Mouse (Mus musculus): ENCODE data around the gene Olfr464.
"Not testable (repeated sequence)": the region's sequence is repeated elsewhere in the genome, so short reads cannot be mapped to it uniquely, and the experiment has no call there.

Gene Olfr464

DNA sequence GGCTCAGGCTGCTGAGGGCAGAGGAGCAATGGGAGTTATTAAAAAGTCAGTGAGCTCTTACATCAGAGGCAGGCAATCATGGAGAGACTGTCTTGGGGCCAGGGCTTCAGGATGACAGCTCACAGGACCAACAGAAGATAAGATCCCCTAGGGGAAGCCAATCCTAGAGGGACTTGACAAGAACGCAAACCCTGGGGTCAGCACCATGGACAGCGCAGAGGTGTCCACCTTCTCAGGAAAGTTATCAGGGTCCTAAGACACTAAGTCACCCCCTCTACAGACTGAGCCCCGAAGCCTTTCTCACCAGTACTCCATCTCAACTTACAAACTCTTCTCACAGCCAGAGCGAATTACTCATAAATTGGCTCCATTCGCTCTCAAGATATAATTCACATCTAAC, at the start of gene Olfr464:
Gene Olfr464 (minus strand): TSS at position 2 of the 400 bp plus-strand sequence.
- peak; percentile 81 for DNase-seq (ENCODE audit: low spot score)

GRCm38 (mm10) chr11:87968356-87969122, 47.8 kb upstream of the Olfr464 start:
- DNase-seq (ENCODE audit: low spot score), result no peak

DNA sequence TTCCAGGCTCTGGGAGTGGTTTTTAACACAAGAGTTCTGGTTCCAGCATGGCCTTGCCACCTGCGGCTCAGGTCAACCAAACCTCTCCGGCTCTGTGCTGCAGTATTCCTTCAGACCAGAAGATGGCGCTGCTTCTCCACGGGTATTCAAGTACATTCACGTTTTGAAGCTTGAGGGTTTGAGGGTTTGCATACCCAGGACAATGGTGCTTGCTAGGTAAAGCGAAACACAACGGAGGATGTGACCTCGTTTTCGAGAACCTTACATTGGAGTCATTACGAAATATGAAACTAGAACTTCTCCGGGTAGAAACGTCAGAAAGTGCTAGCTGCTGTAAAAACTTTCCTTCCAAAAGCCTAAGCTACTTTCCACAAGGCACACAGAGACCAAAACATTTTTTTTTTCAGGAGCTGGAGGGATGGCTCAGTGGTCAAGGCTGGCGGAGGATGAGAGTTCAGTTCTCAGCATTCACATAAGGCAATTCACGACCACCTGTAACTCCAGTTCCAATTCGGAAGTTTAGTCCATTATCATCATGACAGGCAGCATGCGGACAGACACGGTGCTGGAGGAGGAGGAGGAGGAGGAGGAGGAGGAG, 47.0 kb upstream of the Olfr464 start:
- DNase-seq (ENCODE audit: low spot score), result peak; percentile 95

DNA sequence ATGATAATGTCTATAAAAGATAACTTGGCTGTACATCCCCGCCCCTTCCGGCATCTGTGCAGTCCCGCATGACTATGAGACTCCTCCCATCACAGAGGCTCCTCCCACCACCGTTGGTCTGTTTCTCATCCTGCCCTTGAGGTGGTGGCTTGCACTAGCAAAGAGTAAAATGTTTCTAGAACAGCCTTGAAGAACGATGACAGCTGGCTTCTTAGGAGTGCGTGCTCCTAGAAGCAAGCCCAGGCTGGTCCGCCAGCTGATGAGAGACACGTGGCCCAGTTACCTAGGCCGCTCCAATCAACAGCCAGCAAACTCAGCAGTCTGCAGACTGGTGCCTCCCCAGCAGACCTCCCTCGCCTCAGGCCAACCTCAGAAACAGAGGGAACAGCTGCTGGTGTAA, 45.4 kb upstream of the Olfr464 start:
- peak; percentile 43 for DNase-seq (ENCODE audit: low spot score)

GRCm38 (mm10) chr11:87965293-87965692, 44.5 kb upstream of the Olfr464 start:
- no peak for DNase-seq (ENCODE audit: low spot score)

- DNase-seq (ENCODE audit: low spot score), result peak; percentile 75
Measured at GRCm38 (mm10) chr11:87957066-87957465, 36.3 kb upstream of the Olfr464 start.

- peak; percentile 73 for DNase-seq (ENCODE audit: low spot score)
Measured at GRCm38 (mm10) chr11:87955144-87955543, 34.4 kb upstream of the Olfr464 start.

DNA sequence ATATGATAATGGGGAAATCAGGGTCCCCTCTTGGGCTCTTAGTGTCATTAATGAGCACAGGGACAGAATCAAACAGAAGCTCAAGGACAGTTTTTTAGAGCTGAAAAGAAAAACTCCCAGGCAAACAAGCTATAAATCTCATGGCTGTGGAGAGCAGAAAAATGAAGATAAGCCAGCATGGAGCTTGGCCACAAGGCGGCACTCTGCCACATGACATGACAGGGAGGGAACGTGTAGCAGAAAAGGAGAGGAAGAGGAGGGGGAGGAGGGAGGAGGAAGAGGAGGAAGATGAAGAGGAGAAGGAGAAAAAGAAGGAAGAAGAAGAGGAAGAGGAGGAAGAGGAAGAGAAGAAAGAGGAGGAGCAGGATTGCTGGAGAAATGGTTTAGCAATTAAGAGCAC, 29.2 kb upstream of the Olfr464 start:
- peak; percentile 63 for DNase-seq (ENCODE audit: low spot score)

DNA sequence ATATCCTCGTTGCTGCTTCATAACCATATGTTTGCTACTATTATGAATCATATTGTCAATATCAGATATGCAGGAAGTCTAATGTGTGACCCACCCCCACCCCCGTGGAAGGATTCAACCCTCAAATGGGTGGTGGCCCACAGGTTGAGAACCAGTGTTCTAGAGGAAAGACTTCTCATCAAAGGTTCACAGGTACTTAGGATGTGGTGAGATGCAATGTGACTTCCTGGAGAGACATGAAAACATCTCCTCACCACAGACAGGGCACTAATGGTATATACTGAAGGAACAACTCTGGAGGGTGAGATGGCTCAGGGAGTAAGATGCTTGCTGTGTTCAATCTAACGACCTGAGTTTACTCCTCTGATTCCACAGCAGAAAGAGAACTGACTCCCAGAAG, 14.7 kb upstream of the Olfr464 start:
- DNase-seq (ENCODE audit: low spot score), result no peak

GRCm38 (mm10) chr11:87933731-87934130, 13.0 kb upstream of the Olfr464 start:
- no peak for DNase-seq (ENCODE audit: low spot score)

DNA sequence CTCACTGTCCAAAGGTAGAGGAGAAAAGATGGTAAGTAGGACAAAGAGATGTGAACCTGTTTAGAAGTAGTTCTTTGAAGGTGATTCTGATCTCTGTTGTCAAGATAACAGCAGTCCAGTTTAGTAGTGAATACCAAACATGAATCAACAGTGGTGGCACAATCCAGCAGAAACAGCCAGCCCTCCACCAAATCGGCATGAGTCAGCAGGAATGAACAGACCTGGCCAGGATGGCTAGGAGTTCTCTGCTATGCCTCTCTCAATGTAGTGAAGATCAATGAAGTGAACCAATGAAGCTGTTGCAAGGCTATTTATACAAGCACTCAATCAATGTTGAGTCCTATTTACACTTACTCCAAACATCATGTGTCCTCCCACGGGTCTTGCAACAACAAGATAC, 9.6 kb upstream of the Olfr464 start:
- no peak for DNase-seq (ENCODE audit: low spot score)

DNA sequence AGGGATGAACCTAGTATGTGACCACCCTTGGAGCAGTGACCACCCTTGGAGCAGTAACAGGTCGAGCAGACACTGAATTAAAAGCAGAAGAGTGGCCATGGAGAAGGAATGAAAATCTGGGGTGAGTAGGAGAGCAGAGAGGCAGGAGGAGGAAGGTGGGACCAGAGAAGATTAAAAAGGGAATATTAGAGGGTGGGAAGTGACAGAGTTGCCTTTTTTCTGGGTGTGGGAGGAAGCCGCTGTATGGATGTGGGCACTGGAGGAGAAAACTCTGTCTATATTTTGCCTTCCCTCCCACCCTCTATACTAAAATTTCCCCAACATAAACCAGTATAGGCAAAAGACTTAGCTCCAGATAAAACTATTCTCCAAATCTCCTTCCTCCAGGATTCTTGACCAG, 466 bp downstream of the Olfr464 start:
- DNase-seq (ENCODE audit: low spot score), result no peak

- no peak for DNase-seq (ENCODE audit: low spot score)
Measured at GRCm38 (mm10) chr11:87916005-87916404, 4.8 kb downstream of the Olfr464 start.

DNA sequence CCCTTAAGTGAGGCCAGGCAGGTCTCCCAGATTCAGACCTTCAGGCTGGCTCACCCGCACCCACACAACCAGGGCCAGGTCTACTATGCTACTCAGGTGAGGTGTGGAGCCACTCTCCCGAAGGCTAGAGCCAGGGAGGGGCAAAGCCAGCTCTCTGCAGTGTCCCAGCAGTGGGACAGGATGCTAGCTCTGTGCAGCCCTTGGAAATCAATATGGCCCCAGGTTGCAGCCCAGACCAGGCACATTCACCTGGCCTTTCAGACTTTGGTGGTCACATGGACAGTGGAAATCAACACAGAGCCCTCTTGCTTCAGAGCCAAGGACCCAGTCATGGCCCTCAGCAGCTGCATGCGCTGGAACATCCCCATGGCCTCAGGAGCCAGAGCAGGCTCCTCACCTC, 16.4 kb downstream of the Olfr464 start:
- no peak for DNase-seq (ENCODE audit: low spot score)

GRCm38 (mm10) chr11:87897287-87897686, 23.5 kb downstream of the Olfr464 start, which contains the start of gene Olfr463:
TSS of gene Olfr463 (minus strand) at chr11:87897387.
- DNase-seq (ENCODE audit: low spot score), result no peak

GRCm38 (mm10) chr11:87892168-87892567, 28.6 kb downstream of the Olfr464 start, which contains the start of gene Olfr462:
TSS of gene Olfr462 (minus strand) at chr11:87892268.
- no peak for DNase-seq (ENCODE audit: low spot score)

GRCm38 (mm10) chr11:87884856-87885255, 35.9 kb downstream of the Olfr464 start:
- no peak for DNase-seq (ENCODE audit: low spot score)

- peak; percentile 54 for DNase-seq (ENCODE audit: low spot score)
Measured at GRCm38 (mm10) chr11:87883493-87883892, 37.3 kb downstream of the Olfr464 start.

DNA sequence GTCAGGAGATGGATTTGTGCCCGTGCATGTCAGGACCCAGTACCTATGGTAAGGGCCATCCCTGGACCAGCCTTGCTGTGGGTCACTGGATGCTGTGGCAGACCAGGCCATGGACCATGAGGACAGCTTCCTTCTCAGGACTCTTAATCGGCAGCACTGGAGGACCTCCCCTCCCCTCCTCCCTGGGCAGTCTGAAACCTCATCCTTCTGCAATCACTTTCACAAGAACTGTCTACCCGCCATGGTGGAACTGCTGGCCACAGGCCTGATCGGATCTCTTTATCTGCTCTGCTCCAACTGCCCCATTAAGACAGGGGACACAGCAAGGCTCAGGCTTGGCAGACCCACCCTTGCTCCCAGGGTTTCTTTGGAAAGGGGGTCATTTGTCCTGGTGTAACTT, 39.1 kb downstream of the Olfr464 start:
- no peak for DNase-seq (ENCODE audit: low spot score)

DNA sequence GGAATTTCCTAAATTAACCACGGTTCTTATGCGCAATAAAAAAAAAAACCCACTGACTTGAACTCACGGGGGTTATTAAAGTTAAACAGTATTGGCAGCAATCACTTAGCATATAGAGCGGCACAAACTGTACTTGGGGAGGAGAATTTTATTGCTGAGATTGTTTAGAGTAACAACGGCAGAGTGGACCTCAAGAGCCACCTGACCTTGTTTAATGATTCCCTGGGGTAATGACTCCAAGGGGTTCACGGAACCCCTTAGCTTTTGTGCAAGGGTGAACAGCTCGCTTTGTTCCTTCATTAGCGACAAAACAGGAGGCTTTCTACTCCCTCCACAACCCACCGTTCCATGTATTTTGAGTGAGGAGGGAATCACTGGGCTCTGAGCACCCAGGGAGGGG, 40.9 kb downstream of the Olfr464 start:
- DNase-seq (ENCODE audit: low spot score), result no peak

- no peak for DNase-seq (ENCODE audit: low spot score)
Measured at GRCm38 (mm10) chr11:87875436-87875835, 45.3 kb downstream of the Olfr464 start, which contains the start of gene Epx. TSS of gene Epx (minus strand) at chr11:87875536.

DNA sequence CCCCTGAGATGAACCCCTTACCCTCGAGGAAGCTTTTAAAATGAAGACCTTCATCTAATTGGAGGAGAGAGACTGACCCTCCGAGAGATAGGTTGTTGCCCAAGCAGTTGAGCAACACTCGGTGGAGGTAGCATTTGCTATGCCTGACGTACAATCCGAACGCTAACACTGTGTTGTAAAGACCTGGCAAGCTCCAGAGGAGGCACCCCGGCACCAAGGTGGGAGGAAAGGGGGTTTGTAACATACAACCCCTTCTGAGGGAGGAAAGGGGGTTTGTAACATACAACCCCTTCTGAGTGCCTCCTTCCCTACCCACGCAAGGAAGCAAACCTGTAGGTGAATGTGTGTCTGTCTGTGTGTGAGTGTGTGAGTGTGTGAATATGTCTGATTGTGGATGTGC, 49.0 kb downstream of the Olfr464 start:
- DNase-seq (ENCODE audit: low spot score), result no peak

DNA sequence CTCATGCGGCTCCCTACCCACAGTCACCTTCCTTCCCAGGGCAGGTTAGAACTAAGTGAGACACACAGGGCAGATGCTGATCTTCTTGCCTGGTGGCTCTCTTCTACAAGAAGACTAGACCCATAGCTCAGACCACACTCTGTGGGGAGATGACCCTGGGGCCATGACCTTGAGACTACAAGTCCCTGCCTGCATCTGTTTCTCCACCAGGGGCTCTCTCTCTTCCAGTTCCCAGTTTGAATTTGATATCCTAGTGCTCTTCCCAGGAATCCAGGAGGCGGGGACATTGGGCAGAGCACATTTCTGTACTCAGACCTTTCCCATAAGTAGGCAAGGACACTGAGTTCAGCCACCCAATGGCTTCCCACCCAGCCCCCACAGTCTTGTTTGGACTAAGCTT, 50.7 kb downstream of the Olfr464 start:
- peak; percentile 2 for DNase-seq (ENCODE audit: low spot score)

DNA sequence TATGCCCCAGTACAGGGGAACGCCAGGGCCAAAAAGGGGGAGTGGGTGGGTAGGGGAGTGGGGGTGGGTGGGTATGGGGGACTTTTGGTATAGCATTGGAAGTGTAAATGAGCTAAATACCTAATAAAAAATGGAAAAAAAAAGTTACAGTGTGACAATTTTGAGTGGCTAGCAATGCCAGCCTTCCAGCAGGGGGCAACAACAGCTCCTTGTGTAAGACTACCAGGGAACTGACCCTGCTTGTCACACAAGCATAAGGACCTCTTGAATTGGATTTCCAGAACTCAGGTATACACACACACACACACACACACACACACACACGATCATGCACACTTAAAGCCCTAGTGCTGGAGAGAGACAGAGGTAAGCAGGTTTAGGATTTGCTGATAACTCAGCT, 53.9 kb downstream of the Olfr464 start:
- not testable (repeated sequence) for DNase-seq (ENCODE audit: low spot score)
